Mouse (Mus musculus) midbrain, embryonic 14.5 days (tissue): ENCODE results near the gene Slc28a1. TPM values are rescaled to one million over a fixed set of nuclear protein-coding genes. Genes with fewer than 3 reads are reported as not detected.
A peak's percentile ranks its signal among the peaks of the same experiment; 100 is the strongest.

ENCODE experiments used
- ATAC-seq: fragments of 200-750 bp; cut with Nextera tagmentation; 2 replicates; pipeline ENCODE4 v1.8.0; 2017; ENCODE audit warnings: moderate number of reproducible peaks, moderate library complexity; ENCODE audit not compliant: low FRiP score, low TSS enrichment
- DNase-seq: peaks from one replicate; pipeline ENCODE4 v3.0.0-alpha.2; 2015
- H3K27ac ChIP-seq: fragments of 300-500 bp; sonication (generic); replicated peaks from 2 replicates; pipeline ENCODE4 v1.5.1; 2014; ENCODE audit warnings: mild to moderate bottlenecking, low read depth, low read length, moderate library complexity
- H3K27me3 ChIP-seq: fragments of 300-500 bp; sonication (generic); 2 replicates; pipeline ENCODE4 v1.6.1; 2014; ENCODE audit warnings: low read length, control low read depth, mixed read lengths; ENCODE audit not compliant: control insufficient read depth, insufficient read depth
- H3K36me3 ChIP-seq: fragments of 300-500 bp; sonication (generic); 2 replicates; pipeline ENCODE4 v1.6.1; 2014; ENCODE audit warnings: low read length, control low read depth; ENCODE audit not compliant: control insufficient read depth, insufficient read depth
- H3K4me1 ChIP-seq: fragments of 300-500 bp; sonication (generic); 2 replicates; pipeline ENCODE4 v1.6.1; 2014; ENCODE audit warnings: mild to moderate bottlenecking, antibody characterized with exemption, low read length, control low read depth; ENCODE audit not compliant: control insufficient read depth, insufficient read depth
- H3K4me2 ChIP-seq: fragments of 300-500 bp; sonication (generic); 2 replicates; pipeline ENCODE4 v1.6.1; 2014; ENCODE audit warnings: mild to moderate bottlenecking, low read length, moderate library complexity
- H3K4me3 ChIP-seq: fragments of 300-500 bp; sonication (generic); replicated peaks from 2 replicates; pipeline ENCODE4 v1.5.1; 2014; ENCODE audit warnings: low read depth, low read length
- H3K9ac ChIP-seq: fragments of 300-500 bp; sonication (generic); replicated peaks from 2 replicates; pipeline ENCODE4 v1.6.1; 2014; ENCODE audit warnings: mild to moderate bottlenecking, low read length, moderate library complexity
- H3K9me3 ChIP-seq: fragments of 300-500 bp; sonication (generic); 2 replicates; pipeline ENCODE4 v1.6.1; 2016; ENCODE audit warnings: low read length, control low read depth, mixed read lengths; ENCODE audit not compliant: control insufficient read depth
- WGBS: fragments of 180-500 bp; shearing (Covaris S2); extraction: QIAGEN DNeasy Blood & Tissue Kit; methylation state at CpG from one replicate; pipeline ENCODE4 v1.1.7; 2014; 5-methylcytosine and 5-hydroxymethylcytosine counted together
- polyA plus RNA-seq: library from polyadenylated mRNA; unstranded; fragments of >200 nt; fragmentation: Nextera tagmentation; extraction: Ambion mirVana; gene quantifications from 2 replicates; pipeline ENCODE4 v1.2.1, GENCODE M21; 2014

The Slc28a1 gene
- polyA plus RNA-seq, 1 experiment from 2014 or later: not detected

DNA sequence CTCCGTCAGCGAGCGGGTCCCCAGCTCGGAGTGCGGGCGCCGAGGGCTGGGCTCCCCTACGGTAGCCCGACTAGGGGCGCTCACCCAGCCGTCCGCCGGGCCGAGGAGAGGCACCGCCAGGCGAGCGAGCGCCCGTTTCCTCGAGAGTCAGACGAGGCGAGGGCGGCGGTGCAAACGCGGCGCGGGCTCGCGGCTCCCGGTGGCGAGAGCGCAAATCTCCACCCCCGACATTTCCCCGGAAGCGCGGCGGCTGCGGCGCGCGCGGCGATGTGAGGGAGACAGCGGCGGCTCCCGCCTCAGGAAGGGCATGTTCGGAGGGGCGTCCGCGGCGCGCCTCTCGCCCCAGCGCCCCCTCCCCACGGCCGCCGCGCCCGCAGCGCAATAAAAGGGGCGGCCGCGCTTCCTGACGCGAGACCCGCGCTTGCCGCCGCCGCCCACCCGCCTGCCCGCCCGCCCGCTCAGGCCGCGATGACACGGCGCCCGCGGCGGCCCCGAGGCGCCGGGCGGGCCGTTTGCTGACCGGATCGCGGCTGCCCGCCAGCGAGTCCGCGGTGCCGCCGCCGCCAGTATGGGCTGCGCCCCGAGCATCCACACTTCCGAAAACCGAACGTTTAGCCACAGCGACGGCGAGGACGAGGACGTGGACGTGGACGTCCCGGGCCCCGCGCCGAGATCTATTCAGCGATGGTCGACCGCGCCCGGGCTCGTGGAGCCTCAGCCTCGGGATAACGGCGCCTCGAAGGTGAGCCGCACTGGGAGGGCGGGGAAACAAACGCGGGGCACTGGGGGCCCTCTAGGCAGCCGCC, 99.0 kb downstream of the Slc28a1 start, which contains the start of gene Pde8a:
TSS of gene Pde8a (plus strand) at position 250 of the 806 bp plus-strand sequence.
- no peak; the same call in 1 of the 2 replicates for ATAC-seq
- H3K4me2 ChIP-seq: peak within 1 kb of the TSS; percentile 62
- WGBS: 3% methylated on average over 114 of the region's 128 CpGs

DNA sequence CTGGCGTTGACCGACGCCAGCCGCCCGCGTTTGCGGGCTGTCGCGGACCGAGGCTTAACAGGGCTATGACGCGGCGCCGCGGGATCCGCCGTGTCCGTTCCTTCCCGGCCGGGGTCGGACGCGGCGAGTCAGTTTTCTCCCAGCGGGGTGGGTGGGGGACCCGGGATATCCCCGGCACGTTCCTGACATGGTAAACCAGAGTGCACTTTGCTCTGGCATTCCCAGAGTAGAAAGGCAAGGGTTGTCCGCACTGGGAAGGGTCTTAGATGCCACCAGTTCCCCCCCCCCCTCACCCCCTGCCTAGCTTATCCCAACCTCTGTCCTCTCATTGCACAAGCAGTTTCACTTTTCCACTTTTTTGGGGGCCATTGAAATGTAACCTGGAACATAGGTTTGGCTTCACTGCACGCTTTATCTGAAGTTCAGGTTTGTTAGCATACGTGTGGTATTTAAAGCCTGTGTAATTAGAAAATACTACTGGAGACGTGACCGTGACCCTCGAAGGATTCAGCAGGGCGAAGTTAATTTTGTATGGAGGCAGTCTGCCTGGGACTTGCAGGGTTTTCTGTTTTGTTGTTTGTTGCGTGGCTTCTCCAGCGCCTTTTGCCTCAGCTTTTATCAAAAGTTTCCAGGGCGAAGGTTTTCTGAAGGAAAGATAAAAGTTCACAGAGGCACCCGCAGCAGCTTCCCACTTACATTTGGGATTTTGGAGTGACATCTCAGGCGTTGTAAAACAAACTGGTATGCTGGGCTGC, 99.7 kb downstream of the Slc28a1 start:
- H3K36me3 ChIP-seq: no peaks in the 10 kb centered on the region
- H3K4me1 ChIP-seq: peaks cover 3% of the 10 kb centered on the region; the same call in 1 of the 2 replicates
- no peaks in the 10 kb centered on the region for H3K9me3 ChIP-seq
- peak overlapping the region; percentile 47 for H3K4me3 ChIP-seq
- H3K27me3 ChIP-seq: peaks cover 56% of the 10 kb centered on the region
- no peak overlapping the region for H3K27ac ChIP-seq
- H3K4me2 ChIP-seq: peak overlapping the region; percentile 62
- peak; percentile 10 for DNase-seq
- no peak for ATAC-seq
- WGBS: 4% methylated on average over 40 of the region's 40 CpGs
- H3K9ac ChIP-seq: peak overlapping the region; percentile 23; the same call in 1 of the 2 replicates

More for the DNA sequence above, 99.0 kb downstream of the Slc28a1 start, which contains the start of gene Pde8a:
- H3K36me3 ChIP-seq: no peaks in the 10 kb centered on the region
- DNase-seq: peak; percentile 50
- peak within 1 kb of the TSS; percentile 47 for H3K4me3 ChIP-seq
- H3K9ac ChIP-seq: peak within 1 kb of the TSS; percentile 36; the same call in 1 of the 2 replicates
- H3K4me1 ChIP-seq: peaks cover 3% of the 10 kb centered on the region; the same call in 1 of the 2 replicates
- H3K27me3 ChIP-seq: peaks cover 56% of the 10 kb centered on the region
- no peaks in the 10 kb centered on the region for H3K9me3 ChIP-seq
- H3K27ac ChIP-seq: 0 out of 2 replicates have a peak within 1 kb of the TSS, but pooled peaks have one; percentile 1

DNA sequence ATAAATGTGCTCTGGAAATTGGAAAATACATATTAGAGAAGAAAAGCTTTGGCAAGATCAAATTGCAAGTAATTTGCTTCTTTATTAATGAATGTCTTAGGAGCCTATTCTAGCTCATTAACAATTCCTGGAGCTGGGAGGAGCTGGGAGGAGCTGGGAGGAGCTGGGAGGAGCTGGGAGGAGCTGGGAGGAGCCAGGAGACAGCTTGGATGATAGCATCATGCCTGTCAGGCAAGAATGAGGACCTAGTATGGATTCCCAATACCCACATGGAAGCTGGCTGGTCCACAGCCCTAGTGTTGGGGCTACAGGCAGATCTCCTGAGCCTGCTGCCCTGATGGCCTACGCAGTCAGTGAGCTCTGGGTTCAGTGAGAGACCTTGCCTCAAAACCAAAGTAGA, 101.4 kb downstream of the Slc28a1 start:
- H3K4me2 ChIP-seq: no peak overlapping the region
- no peaks in the 10 kb centered on the region for H3K36me3 ChIP-seq
- no peak overlapping the region for H3K27ac ChIP-seq
- H3K27me3 ChIP-seq: peaks cover 48% of the 10 kb centered on the region
- H3K9me3 ChIP-seq: no peaks in the 10 kb centered on the region
- DNase-seq (no peak), ATAC-seq (no peak)
- WGBS: 74% methylated on average over 1 of the region's 1 CpGs
- peaks cover 3% of the 10 kb centered on the region; the same call in 1 of the 2 replicates for H3K4me1 ChIP-seq
- no peak overlapping the region for H3K9ac ChIP-seq
- H3K4me3 ChIP-seq: no peak overlapping the region

DNA sequence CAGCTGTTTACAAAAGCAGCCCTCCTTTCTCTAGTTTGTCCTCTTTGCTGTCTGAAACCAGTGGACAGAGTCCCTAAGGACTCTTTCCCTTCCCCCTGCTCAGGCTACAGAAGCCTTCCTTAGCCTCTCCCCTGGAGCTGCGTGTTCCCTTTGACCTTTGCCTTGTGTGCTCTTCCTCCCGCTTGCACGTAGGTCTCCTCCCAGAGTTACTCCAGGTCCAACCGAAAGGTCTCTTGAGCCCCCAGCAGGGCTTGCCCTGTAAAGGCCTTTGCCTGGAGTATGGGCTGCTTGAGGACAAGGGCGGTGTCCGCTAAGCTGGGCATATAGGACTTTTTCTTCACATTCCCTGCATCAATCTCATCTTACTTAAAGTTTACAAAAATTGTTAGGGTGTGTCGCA, 104.7 kb downstream of the Slc28a1 start:
- ATAC-seq: no peak

More for the DNA sequence above, 104.7 kb downstream of the Slc28a1 start:
- H3K27me3 ChIP-seq: peaks cover 17% of the 10 kb centered on the region; the same call in 1 of the 2 replicates
- H3K36me3 ChIP-seq: no peaks in the 10 kb centered on the region
- 64% methylated on average over 7 of the region's 7 CpGs for WGBS
- H3K27ac ChIP-seq: no peak overlapping the region
- no peak overlapping the region for H3K4me2 ChIP-seq
- H3K4me3 ChIP-seq: no peak overlapping the region
- H3K9ac ChIP-seq: no peak overlapping the region
- no peak for DNase-seq
- no peaks in the 10 kb centered on the region for H3K9me3 ChIP-seq
- no peaks in the 10 kb centered on the region for H3K4me1 ChIP-seq

Other genes starting within 250 kb of the Slc28a1 start
- gene Wdr73, start 213.5 kb upstream of the Slc28a1 start, polyA plus RNA-seq: 32.8 and 36.1 TPM in 2 replicates
- 8.5 and 9.0 TPM in 2 replicates for gene Nmb, start 209.7 kb upstream of the Slc28a1 start, polyA plus RNA-seq
- gene Sec11a, start 167.0 kb upstream of the Slc28a1 start, polyA plus RNA-seq: 140 and 147 TPM in 2 replicates
- 8.5 and 10.2 TPM in 2 replicates for gene Zfp592, start 121.1 kb upstream of the Slc28a1 start, polyA plus RNA-seq
- gene Alpk3, start 57.2 kb upstream of the Slc28a1 start, polyA plus RNA-seq: 0.07 and 0.12 TPM in 2 replicates
- 1.8 and 2.4 TPM in 2 replicates for gene Pde8a, start 98.8 kb downstream of the Slc28a1 start, polyA plus RNA-seq
- 695 and 865 TPM in 2 replicates for gene Rps17, start 230.5 kb downstream of the Slc28a1 start, polyA plus RNA-seq